Mouse (Mus musculus): ENCODE measurements around the gene Prss22.

Gene Prss22

DNA sequence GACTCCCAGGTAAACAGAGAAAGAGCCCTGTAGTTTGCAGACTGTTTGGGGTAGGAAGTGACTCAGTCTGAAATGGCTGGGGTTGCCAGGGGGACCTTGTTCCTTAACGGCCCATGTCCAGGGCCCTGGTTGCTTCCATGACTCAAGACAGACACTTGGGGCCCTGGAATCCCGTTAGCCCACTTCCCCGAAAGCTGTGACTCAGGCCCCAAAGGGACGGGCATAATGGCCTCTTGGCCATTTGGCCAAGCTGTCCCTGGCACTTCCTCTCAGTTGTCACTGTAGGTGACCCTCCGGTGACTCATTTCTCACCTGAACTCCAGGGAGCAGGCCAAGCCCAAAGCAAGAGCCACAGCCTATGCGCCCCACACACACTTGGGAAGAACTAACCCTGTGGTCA, 483 bp upstream of the Prss22 start:
- DNase-seq (ENCODE audit: extremely low read depth, low read depth, low spot score): no peak

DNA sequence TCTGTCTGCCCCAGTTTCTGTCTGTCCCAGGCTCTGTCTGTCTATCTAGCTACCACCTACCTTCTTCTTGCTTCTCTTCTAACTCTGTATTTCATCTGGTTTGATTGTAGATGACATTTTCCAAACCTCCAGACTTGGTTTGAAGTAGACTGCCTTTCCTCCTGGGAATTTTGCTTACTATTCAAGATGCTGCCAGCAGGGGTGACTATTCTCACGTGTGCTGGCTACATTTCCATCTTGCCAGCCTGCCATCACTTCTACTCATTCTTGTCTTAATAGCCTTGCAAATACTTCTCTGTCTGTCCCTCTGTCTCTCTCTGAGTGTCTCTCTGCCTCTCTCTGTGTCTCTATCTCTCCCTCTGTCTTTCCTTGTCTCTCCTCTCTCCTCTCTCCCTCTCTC, 2.5 kb downstream of the Prss22 start:
- DNase-seq (ENCODE audit: extremely low read depth, low read depth, low spot score): no peak

DNA sequence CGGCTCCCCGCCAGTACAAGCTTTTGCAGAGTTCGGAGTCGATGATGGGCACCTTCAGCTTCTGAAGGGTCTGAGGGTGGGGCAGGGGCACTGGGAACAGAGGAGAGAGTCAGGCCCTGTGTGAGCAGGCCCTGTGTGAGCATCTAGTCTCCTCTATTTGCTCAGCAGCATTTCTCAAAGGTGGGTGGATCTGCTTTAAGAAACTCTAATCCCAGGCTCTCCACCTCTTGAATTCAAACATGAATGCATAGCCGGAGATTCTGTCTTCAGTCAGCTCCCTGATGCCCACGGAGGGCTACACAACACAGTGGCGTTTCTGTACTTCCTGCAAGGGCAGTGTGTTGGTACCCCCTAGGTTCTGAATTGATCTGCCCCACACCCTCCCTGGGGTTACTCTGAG, 3.2 kb downstream of the Prss22 start:
- no peak for DNase-seq (ENCODE audit: extremely low read depth, low read depth, low spot score)

DNA sequence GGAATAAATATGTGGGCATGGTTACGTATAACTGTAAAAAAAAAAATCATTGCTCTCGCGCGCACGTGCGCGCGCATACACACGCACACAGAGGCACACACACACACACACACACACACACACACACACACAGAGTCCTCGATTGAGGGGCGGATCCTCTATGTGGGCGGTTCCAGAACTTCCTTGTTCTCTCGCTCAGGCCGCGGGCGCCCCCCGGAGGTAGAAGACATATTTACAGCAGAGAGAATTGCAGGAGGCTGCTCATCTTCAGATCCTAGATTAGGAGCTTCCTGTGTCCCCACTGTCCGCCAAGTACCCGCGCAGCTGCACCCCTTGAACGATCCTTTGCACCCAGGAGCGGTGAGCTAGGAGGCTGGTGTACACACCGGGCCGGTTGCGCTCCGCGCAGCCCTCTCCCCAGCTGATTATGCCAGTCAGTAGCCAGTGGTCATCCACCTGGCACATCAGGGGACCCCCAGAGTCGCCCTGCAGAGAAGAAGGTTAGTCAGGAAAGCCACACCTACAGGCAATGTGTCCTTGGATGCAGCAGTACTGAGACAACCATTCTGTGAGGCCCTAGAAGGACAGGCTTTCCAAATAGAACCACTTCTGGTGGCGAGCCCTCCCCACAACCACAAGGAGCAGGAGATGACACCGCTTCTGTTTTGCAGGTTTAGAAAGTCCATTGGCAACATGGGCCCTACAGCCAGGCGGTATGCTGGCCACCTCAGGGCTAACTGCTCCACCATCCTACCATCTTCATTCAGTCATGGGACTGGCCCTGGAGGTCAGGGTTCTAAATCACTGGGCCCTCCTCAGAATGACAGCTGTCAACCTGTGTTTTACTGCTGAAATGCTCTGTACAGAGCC, 4.1 kb downstream of the Prss22 start:
- DNase-seq (ENCODE audit: extremely low read depth, low read depth, low spot score): no peak

DNA sequence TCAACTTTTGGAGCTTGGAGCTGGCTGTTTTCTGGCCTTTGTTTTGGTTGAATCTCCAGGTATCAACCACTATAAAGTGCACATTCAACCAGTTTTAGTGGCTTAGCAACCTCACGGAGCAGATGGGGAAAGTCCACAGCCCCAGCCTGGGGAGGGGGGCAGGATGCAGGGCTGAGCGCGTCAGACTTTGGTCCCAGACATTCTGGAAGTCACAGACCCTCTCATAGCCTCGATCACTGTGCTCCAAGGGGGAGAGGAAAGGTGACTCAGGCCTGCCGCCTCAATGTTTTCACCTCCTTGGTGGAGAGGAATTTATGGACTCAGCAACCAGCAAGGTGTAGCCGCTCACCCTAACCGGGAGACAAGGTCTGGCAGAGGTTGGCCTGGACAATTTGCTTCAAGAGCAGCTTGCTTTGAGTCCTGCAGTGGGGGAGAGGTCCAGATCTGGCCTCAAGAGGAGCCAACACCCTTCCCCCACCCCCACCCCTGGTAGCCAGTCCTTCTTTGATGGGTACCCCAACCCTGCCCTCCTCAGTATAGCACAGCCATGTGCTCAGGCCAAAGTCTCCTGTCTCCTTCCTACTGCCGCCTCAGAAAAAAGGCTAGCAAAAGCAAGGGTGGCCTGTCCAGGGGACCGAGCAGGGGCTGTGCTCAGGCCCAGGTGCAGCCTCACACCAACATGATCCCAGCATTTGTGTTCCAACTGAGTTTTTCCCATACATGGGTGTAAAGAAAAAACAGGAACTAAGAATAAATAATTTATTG, 4.9 kb downstream of the Prss22 start:
- DNase-seq (ENCODE audit: extremely low read depth, low read depth, low spot score): no peak

DNA sequence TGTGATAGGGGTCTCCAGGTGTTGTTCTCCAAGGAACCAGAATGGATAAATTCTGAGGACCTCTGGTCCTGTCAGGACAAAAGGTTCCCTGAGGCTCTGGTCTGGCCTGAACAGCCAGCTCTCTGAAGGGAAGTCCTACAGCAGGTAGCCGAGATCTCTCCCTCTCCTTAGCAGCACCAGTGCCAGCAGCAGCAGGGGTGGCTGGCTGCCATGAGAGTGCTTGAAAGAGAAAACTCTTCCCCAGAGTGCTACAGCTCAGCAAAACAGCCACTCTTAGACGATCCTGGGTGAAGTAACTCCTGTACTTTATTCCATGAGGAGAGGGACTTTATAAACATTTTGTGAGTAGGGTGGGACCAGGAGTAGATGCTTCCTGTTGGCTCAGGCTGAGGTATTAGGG, 8.1 kb downstream of the Prss22 start:
- no peak for DNase-seq (ENCODE audit: extremely low read depth, low read depth, low spot score)

DNA sequence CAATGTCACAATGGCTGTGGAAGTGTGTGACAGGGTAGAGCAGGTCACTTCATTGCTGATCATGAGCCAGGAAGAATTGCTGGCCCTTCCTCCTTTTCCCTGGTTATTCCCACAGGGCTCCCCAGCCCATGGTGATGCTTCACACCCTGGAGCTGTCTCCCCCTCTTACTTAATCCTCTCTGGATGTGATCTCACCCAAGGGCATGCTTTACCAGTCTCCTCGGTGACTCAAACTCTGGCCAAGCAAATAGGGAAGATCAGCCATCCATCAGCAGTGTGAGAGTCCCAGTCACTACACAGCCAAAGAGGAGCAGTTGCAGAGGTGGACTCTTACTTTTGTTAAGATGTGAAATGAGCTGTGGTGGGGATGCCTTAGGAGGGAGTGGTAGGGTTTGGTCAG, 12.9 kb downstream of the Prss22 start:
- no peak for DNase-seq (ENCODE audit: extremely low read depth, low read depth, low spot score)

DNA sequence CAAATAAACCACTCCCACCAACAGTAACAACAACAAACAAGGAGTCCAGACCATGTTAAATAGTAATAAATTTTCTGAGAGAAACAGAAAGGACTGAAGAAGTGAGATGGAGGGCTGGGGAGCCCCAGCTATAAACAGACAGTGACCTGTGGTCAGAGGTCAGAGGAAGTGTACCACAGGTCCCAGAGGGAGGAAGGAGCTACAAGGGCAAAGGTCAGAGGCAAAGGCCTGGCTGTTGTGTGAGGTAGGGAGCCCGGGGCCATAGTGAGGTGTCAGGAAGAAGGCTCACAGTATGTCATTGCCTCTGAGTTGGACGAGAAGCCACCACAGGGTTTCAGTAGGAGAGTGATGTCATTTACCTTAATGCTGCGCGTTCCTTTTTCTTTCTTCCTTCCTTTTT, 15.0 kb downstream of the Prss22 start:
- no peak for DNase-seq (ENCODE audit: extremely low read depth, low read depth, low spot score)

DNA sequence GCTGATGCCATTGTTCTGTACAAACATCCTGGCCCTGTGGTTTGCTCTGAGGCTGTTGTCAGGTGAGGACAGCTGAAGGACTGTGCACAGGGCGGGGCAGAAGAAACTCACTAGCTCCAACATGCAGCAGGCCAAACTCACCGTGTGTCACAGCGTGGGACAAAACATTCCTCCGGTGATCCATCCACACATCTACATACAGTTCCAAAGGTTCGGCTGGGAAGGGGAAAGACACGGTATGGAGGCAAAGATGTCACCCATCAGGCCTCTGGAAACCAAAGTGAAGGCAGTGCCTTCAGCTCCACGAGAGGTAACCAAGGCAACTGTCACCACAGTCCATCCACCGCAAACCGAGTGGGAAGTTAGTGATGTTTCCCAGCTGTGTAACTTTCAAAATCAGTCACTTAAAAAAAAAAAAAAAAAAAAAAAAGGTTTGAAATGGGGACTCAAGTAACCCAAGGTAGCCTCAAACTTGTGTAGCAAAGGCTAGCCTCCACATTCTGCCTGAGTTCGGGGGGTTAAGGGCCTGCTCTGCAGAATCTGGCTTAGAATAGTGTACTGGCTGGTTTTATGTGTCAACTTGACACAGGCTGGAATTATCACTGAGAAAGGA, 17.5 kb downstream of the Prss22 start, which contains the start of gene Prss30:
Prss30 (minus strand) TSS at position 270 of the 613 bp plus-strand sequence.
- DNase-seq (ENCODE audit: extremely low read depth, low read depth, low spot score): no peak

DNA sequence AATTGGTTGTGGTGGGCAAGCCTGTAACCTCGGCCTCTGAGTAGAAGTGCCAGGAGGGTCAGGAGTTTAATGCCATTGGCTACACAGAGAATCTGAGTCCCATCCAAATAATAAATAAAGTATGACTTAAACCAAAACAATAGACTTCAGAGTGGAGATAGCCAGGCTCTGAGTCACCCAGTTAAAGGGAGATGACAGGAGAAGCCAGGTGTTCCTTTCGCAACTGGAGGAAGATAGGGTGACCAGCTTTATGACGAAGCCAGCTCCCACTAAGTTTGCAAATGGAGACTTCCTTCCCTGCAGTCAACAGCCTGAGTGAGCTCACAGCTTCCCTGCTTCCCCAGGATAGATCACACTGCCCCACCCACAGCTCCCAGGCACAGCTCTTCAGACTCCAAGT, 18.4 kb downstream of the Prss22 start:
- no peak for DNase-seq (ENCODE audit: extremely low read depth, low read depth, low spot score)

DNA sequence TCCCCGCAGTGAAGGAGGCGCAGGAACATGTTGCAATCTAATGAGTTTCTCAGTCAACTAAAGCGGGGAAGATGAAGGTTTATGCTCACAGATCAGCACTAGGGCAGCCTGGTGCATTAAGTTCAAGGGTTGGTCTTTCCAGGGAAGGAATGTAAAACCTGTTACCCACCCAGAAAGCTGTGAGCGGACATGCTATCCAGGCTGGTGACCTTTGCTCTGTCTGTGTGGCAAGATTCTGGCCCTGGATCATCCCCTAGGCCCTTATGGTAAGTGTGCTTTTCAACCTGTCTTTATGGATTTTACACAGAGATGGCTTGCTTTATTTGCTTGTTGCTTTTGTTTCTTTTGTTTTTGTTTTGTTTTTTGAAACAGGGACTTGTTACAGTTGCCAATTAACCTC, 21.2 kb downstream of the Prss22 start:
- no peak for DNase-seq (ENCODE audit: extremely low read depth, low read depth, low spot score)

DNA sequence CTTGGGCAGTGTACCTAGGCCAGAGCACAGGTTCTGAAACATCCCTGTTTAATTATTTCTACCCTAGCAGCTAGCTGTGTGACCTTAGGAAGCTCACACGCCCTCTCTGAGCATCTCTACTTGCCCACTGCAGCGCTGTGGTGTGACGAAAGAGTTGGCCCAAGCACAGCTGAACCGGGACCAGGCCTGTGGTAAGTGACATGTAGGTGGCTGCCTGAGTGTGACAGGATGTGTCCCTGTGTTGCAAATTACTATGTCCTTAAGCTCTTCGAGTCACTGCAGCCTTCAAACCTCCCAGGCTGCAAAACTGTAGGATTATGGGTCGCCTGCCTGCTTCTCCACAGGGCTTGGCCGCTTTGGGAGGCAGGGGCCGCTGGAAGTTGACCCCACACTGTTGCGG, 26.6 kb downstream of the Prss22 start:
- no peak for DNase-seq (ENCODE audit: extremely low read depth, low read depth, low spot score)

DNA sequence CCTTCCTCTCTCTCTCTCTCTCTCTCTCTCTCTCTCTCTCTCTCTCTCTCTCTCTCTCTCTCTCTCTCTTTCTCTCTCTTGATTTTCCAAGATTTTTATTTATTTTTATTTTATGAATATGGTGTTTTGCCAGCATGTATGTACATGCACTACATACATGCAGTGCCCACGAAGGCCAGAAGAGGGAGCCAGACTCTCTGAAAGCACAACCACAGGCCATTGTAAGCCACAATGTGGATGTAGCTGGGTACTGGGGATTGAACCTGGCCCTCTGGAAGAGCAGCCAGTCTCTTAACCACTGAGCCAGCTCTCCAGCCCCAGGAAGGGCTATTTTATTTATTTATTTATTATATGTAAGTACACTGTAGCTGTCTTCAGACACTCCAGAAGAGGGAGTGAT, 28.7 kb downstream of the Prss22 start:
- DNase-seq (ENCODE audit: extremely low read depth, low read depth, low spot score): no peak

DNA sequence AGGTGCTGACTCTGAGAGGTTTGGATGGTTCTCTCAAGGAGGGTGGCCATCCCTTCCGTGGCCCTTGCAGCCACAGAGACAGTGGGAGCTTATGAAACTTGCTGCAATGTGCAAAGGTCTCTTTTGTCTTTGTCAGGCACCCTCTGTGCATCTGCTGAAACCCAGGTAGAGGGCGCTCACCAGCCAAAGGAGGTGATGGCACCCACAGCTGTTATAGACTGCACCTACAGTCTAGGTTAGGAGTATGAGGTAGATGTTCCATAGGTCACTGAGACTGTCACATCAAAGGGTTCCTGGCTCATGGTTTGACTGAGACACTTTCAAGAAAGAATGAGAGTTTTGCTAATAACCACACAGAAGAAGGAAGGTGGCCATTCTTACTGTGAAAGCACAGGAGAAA, 29.1 kb downstream of the Prss22 start:
- no peak for DNase-seq (ENCODE audit: extremely low read depth, low read depth, low spot score)

DNA sequence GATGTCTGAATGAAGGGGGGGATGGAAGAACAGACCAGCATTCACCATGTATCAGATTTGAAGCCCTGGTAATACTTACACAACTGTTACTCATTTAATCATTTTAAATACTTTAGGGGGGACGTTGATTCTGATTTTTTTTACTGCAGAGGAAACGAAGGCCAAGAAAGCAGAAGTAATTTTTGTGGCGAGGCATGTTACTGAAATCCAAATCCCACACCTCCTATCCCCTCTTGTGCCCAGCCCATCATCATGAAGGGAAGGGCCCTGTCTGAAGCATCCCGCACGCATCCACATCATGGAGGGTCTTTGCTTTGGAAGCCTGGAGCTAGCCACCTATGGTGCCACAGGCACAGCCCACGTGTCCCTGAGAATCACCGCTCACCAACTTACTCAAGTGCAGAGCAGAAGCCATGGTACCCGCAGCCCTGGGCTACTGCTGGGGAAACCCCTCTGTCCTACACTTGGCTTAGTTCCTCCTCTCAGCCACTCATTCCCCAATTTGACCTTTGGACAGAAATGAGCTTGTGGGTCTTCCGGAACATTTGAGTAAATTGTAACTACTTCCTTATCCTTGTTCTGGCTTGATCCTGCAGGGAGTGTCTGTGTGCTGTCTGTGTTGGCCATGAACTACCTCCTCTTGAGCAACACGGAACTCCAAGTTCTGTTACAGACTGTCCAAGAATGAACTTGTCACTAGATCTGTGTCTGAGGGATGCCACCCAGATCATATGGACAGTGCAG, 31.1 kb downstream of the Prss22 start:
- peak; percentile 89 for DNase-seq (ENCODE audit: extremely low read depth, low read depth, low spot score)

DNA sequence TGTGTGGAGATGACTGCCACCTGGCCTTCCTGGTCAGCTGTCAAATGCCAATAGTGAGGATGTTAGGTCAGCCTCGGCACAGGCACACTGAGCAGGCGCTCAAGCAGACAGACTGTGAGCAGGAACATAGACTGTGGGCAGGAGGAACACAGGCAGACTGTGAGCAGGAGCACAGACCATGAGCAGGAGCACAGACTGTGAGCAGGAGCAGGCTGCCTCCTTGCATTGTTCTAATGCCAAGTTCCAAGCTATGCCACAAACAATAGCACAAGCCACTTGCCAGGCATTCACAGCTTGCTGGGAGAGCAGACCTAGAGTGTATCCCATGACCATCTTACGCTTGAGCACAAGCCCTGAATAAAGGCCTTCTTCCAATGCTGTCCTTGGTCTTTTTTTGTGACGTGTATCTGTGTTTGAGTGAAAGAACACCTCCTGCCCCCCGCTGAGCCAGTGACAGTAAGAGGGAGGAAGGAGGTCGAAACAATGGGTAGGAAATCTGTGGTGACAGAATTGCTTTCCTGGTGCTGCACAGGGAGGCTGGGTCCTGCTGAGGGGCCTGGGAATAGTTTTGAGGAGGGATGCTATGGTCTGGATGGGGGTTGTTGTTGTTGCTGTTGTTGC, 32.0 kb downstream of the Prss22 start:
- DNase-seq (ENCODE audit: extremely low read depth, low read depth, low spot score): no peak

DNA sequence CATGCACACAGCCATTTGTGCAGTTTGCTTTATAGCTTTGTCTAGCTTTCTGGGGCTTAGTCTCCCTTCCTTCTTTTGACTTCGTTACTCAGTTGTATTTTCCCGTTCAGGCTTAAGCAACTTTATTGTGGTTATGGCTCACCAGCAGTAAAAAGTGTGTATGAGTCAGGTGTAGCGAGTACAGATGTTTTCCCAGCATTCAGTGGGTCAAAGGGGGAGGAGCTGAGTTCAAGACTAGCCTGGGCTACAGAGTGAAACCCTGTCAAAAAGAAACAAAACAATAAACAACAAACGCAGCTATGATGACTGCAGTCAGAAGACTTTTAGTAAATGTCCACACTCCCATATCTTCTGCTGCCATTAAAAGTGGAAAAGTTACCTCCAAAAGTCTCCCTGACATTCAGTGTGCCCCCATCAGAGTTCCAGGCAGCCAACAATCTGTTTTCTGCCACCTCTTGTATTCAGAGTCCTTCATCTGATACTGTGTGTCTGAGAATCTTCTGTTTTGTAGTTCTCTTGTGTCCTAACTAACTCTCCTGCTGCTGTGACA, 36.3 kb downstream of the Prss22 start:
- no peak for DNase-seq (ENCODE audit: extremely low read depth, low read depth, low spot score)

DNA sequence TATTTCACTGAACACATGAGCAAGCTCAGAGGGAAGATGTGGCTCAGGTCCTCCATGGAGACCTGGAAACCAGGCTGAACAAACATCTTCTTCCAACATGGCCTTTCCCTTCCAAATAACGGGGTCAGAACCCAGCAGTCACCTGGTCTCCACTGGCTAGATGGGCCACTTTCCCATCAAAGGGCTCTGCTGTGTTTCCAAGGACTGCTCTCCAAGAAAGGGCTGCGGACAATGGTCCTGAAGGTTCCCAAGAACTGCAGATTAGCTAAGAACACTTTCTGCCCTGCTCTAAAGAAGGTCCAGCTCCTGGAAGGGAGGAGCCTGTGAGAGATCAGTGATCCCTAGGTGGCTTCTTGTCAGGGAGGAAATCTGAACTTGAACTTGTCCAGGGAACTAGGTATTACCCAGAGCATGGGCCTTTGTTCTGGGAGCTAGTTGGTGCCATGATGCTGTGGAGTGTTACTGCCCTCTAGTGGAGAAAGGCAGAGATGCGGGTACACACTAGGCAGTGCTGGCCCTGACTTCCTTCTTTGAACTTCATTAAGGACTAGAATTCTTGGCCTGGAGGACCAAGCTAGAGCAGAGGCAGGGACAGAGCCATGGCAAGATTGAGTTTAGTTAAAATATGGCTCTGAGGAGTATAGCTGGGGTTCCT, 37.7 kb downstream of the Prss22 start:
- DNase-seq (ENCODE audit: extremely low read depth, low read depth, low spot score): no peak

DNA sequence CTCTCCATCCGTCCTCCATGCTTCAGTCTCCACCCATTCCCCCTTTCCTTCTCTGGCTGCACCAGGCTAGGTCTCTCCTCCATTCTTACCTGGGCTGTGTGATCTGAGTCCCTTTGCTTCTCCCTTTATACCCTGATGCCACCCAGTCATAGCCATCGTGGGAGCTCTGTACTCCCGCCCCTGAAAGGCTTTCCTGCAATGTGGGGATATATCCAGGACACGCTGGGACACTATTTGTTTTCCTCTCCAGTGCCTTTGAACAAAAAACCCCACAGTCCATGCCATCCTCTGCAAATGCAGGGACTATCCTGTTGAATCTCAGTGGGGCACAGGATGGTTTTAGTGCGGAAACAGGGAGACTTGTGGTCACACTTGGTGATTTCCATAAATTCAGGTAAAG, 42.7 kb downstream of the Prss22 start, which contains the start of gene Sbpl:
Sbpl (minus strand) TSS at position 101 of the 400 bp plus-strand sequence.
- DNase-seq (ENCODE audit: extremely low read depth, low read depth, low spot score): no peak

DNA sequence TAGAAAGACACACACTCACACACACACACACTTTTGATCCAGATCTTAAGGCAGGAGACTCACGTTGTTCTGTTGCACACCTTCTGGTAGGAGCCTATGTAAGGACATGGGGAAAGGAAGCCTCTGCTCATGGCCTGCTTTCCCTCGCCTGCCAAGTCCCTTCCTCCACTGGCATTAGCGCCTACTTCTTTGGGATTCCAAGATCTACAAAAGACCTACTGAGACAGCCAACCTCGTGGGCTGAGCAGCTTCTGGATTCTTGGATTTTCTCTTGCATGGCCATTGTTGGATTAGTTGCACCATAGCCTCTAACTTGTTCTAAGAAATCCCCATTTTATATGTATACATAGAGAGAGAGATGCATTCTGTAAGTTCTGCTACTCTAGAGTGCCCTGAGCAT, 47.1 kb downstream of the Prss22 start:
- DNase-seq (ENCODE audit: extremely low read depth, low read depth, low spot score): peak; percentile 74

All from fat pad, adult 2 months (tissue).